ENCODE assay signal across 14 mouse cellular contexts in genomic region chr7:75725899-75726298, GRCm38 (mm10).
"Had no signal": no experiment of that assay in that cellular context is flagged by ENCODE, and none has a peak within 500 bp of the region (broad histone marks: within the 10 kb centered on the region; RNA-seq: fewer than 3 reads in every experiment).

No protein-coding gene starts in this region.

- DNase-seq: lung, adult 18-20 months; lung, embryonic 14.5 days; lung, postnatal 10 days; lung, postnatal 4 days; midbrain, embryonic 14.5 days; retina, postnatal 1 day; right cerebral cortex, adult 18-20 months; right cerebral cortex, postnatal 25 days; right cerebral cortex, postnatal 4 days; spleen, adult 18-20 months; thymus, adult 18-20 months; thymus, postnatal 14 days; thymus, postnatal 36 days had no signal

- ATAC-seq: midbrain, embryonic 16.5 days had no signal
